Mouse (Mus musculus): Measurements from ENCODE around the gene Nt5c2.

DNA sequence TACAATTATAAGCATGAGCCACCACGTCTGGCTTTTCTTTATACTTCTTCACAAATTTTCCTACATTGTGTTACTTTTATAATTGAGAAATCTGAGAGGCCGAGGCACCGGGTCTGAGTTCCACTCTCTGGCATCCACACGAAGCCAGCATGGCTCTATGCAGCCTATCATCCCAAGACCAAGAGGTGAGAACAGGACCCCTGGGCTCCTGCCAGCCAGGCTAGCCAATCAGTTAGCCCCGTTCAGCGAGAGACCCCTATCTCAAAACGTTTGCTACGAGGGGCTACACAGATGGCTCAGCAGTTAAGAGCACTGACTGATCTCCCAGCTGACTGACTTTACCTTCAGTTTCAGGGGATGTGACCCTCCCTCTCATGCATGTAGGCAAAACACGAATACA, 50.6 kb downstream of the Nt5c2 start:
- TF ChIP-seq CTCF (IDR thresholded peaks at IDR 0.05; ENCODE audit: low read depth, low read length) (no peak), TAL1 (conservative IDR thresholded peaks at IDR 0.05; ENCODE audit: low read depth, low read length) (no peak)
